Mouse (Mus musculus) lung, adult 2 months (tissue): ENCODE data around the gene Rsrc1. TPM values are rescaled to one million over a fixed set of nuclear protein-coding genes. Genes with fewer than 3 reads are reported as not detected.

Experiments
- DNase-seq: peaks from one replicate; pipeline ENCODE4 v3.0.0; 2022
- H3K4me1 ChIP-seq: fragments of 200-500 bp; 2 replicates; pipeline ENCODE4 v1.6.1; 2011; ENCODE audit warnings: low read length; ENCODE audit not compliant: control insufficient read depth, insufficient read depth
- H3K4me3 ChIP-seq: fragments of 200-500 bp; replicated peaks from 2 replicates; pipeline ENCODE3; 2011; ENCODE audit warnings: low read depth, mild to moderate bottlenecking, control low read depth, low read length; ENCODE audit errors: extremely low read depth
- CTCF ChIP-seq: fragments of 200-500 bp; IDR thresholded peaks from 2 replicates; pipeline ENCODE4 v1.5.1; 2011; ENCODE audit warnings: mild to moderate bottlenecking, low read length, control low read depth; ENCODE audit not compliant: insufficient read depth
- POLR2A ChIP-seq: fragments of 200-500 bp; IDR thresholded peaks from 2 replicates; pipeline ENCODE4 v1.6.1; 2011; ENCODE audit warnings: low read depth, mild to moderate bottlenecking, control low read depth, low read length, borderline replicate concordance; ENCODE audit errors: extremely low read depth
- polyA plus RNA-seq: library from polyadenylated mRNA; depleted of rRNA; stranded (reverse); fragments of >200 nt; gene quantifications from 2 replicates; pipeline ENCODE4 v1.2.3, GENCODE M21; 2012; rRNA removed

Gene Rsrc1
- polyA plus RNA-seq, 1 experiment: 4.1 TPM

DNA sequence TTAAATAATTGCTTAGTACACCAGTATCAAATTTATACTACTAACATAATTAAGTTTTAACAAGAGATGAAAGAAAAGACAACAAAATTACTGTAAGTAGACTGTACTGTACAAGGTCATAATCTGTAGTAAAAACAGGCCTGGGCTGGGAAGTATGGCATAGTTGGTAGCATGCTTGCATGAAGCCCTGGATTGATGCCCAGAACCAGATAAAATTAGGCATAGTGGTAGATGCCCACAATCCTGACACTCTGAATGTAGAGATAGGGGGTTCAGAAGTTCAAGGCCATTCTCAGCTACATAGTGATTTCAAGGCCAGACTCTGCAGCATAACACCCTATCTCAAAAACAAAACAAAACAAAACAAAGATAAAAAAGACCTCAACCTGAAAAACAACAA lies 397.0 kb downstream of the Rsrc1 start:
- DNase-seq: no peak
- Histone ChIP-seq H3K4me1 (no peaks in the 10 kb centered on the region), H3K4me3 (no peak overlapping the region)
- TF ChIP-seq POLR2A (no peak), CTCF (no peak)

Other genes with a start within 250 kb of the Rsrc1 start
- gene Shox2, start 381 bp downstream of the Rsrc1 start, polyA plus RNA-seq: 0.71 and 0.94 TPM in 2 replicates